ENCODE assay signal across 10 mouse cellular contexts in the genomic region with DNA sequence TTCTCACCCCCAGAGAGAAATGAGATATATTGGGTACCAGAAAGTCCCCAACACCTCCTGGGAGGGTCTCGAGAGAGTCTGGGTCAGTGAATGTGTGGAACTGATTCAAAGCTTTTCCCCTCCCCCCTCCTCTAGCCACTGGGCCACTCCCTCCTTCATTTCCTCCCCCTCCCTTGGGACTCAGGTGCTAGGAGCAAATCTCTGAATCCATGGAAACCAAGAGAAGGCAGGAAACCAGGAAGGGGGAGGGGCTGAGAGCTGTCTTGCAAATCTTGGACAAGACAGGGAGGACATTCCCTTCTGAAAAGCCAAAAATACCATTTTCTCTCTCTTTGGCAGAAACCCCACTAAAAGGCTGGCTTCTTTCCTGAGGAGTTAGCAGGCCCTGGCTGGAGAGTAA. TPM values are rescaled to one million over a fixed set of nuclear protein-coding genes. Genes with fewer than 3 reads are reported as not detected.
DNase-seq lines count a peak whose midpoint lies in the region; ATAC-seq and TF ChIP-seq lines count a peak whose summit lies in the region.
"Had no signal": no experiment of that assay in that cellular context is flagged by ENCODE, and none has a peak within 500 bp of the region (broad histone marks: within the 10 kb centered on the region; RNA-seq: fewer than 3 reads in every experiment).

No protein-coding gene starts in this region.

- ATAC-seq in embryonic facial prominence, embryonic 11.5 days (replicated peaks; ENCODE audit: insufficient number of reproducible peaks, low FRiP score, low TSS enrichment, low read depth) = no peak
- ATAC-seq in forebrain, embryonic 14.5 days = no peak
- ATAC-seq in midbrain, embryonic 15.5 days (replicated peaks) = 0 out of 2 replicates have a peak, but pooled peaks have one; percentile 48

- no peaks in the 10 kb centered on the region for H3K36me3 ChIP-seq in embryonic facial prominence, embryonic 11.5 days (replicated peaks; ENCODE audit: control insufficient read depth, insufficient read depth, low read depth, low read length)
- H3K36me3 ChIP-seq in embryonic facial prominence, embryonic 10.5 days (replicated peaks) = no peaks in the 10 kb centered on the region
- no peaks in the 10 kb centered on the region for H3K36me3 ChIP-seq in forebrain, embryonic 14.5 days (ENCODE audit: control insufficient read depth, insufficient read depth, low read length)
- H3K36me3 ChIP-seq in midbrain, embryonic 15.5 days (replicated peaks) = no peaks in the 10 kb centered on the region
- H3K36me3 ChIP-seq: neural tube, embryonic 13.5 days had no signal

- no peak overlapping the region for H3K27ac ChIP-seq in embryonic facial prominence, embryonic 11.5 days (replicated peaks; ENCODE audit: low read depth, low read length)
- no peak overlapping the region for H3K27ac ChIP-seq in embryonic facial prominence, embryonic 10.5 days (replicated peaks)
- H3K27ac ChIP-seq in left cerebral cortex, adult 2 months = no peak overlapping the region
- no peak overlapping the region for H3K27ac ChIP-seq in forebrain, embryonic 14.5 days (ENCODE audit: low read depth, low read length)
- no peak overlapping the region for H3K27ac ChIP-seq in midbrain, embryonic 15.5 days
- H3K27ac ChIP-seq: liver, embryonic 14.5 days; neural tube, embryonic 13.5 days had no signal

- intact Hi-C loops in left cerebral cortex, adult 2 months (cut with DNase I) = no loop called here
- intact Hi-C loops in left cerebral cortex, postnatal 36 days (cut with DNase I) = no loop called here

- H3K4me2 ChIP-seq in embryonic facial prominence, embryonic 11.5 days (ENCODE audit: low read depth, low read length) = no peak overlapping the region
- no peak overlapping the region for H3K4me2 ChIP-seq in forebrain, embryonic 14.5 days (ENCODE audit: low read length)
- no peak overlapping the region for H3K4me2 ChIP-seq in midbrain, embryonic 15.5 days
- H3K4me2 ChIP-seq: neural tube, embryonic 13.5 days had no signal

- H3K4me1 ChIP-seq in embryonic facial prominence, embryonic 11.5 days (ENCODE audit: control insufficient read depth, insufficient read depth, low read length) = no peaks in the 10 kb centered on the region
- H3K4me1 ChIP-seq in embryonic facial prominence, embryonic 10.5 days = peaks cover 21% of the 10 kb centered on the region
- peaks cover 8% of the 10 kb centered on the region for H3K4me1 ChIP-seq in forebrain, embryonic 14.5 days (ENCODE audit: control insufficient read depth, insufficient read depth, low read length)
- H3K4me1 ChIP-seq in midbrain, embryonic 15.5 days = peaks cover 16% of the 10 kb centered on the region

- no peak for TF ChIP-seq CTCF in left cerebral cortex, adult 2 months (IDR thresholded peaks at IDR 0.05)

- WGBS in embryonic facial prominence, embryonic 11.5 days = 13% methylated on average over 1 of the region's 1 CpGs
- WGBS in embryonic facial prominence, embryonic 10.5 days = 17% methylated on average over 1 of the region's 1 CpGs
- 25% methylated on average over 1 of the region's 1 CpGs for WGBS in forebrain, embryonic 14.5 days
- WGBS in midbrain, embryonic 15.5 days = 4% methylated on average over 1 of the region's 1 CpGs

- H3K9me3 ChIP-seq in embryonic facial prominence, embryonic 11.5 days (replicated peaks; ENCODE audit: control insufficient read depth, low read length) = no peaks in the 10 kb centered on the region
- H3K9me3 ChIP-seq in embryonic facial prominence, embryonic 10.5 days = no peaks in the 10 kb centered on the region
- no peaks in the 10 kb centered on the region for H3K9me3 ChIP-seq in forebrain, embryonic 14.5 days (replicated peaks; ENCODE audit: control insufficient read depth, low read length)
- H3K9me3 ChIP-seq in midbrain, embryonic 15.5 days = no peaks in the 10 kb centered on the region
- H3K9me3 ChIP-seq: neural tube, embryonic 13.5 days had no signal

- H3K4me3 ChIP-seq in embryonic facial prominence, embryonic 11.5 days (ENCODE audit: low read depth, low read length) = no peak overlapping the region
- no peak overlapping the region for H3K4me3 ChIP-seq in embryonic facial prominence, embryonic 10.5 days
- no peak overlapping the region for H3K4me3 ChIP-seq in left cerebral cortex, adult 2 months
- no peak overlapping the region for H3K4me3 ChIP-seq in forebrain, embryonic 14.5 days (ENCODE audit: low read depth, low read length)
- no peak overlapping the region for H3K4me3 ChIP-seq in midbrain, embryonic 15.5 days
- H3K4me3 ChIP-seq: neural tube, embryonic 13.5 days had no signal

- H3K27me3 ChIP-seq in embryonic facial prominence, embryonic 11.5 days (ENCODE audit: control insufficient read depth, insufficient read depth, low read length) = no peaks in the 10 kb centered on the region
- no peaks in the 10 kb centered on the region for H3K27me3 ChIP-seq in embryonic facial prominence, embryonic 10.5 days (replicated peaks; ENCODE audit: low read depth, poor library complexity, severe bottlenecking)
- no peaks in the 10 kb centered on the region for H3K27me3 ChIP-seq in forebrain, embryonic 14.5 days (replicated peaks; ENCODE audit: control insufficient read depth, insufficient read depth, low read length)
- H3K27me3 ChIP-seq in midbrain, embryonic 15.5 days (replicated peaks) = no peaks in the 10 kb centered on the region
- H3K27me3 ChIP-seq: neural tube, embryonic 13.5 days had no signal

- DNase-seq in embryonic facial prominence, embryonic 11.5 days (ENCODE audit: low spot score) = peak; percentile 36
- no peak for DNase-seq in embryonic facial prominence, embryonic 10.5 days (ENCODE audit: low spot score)
- peak; percentile 32 to 36 for DNase-seq in left cerebral cortex, adult 2 months (ENCODE audit: extremely low spot score in 1 of 2, low spot score in 2 of 2)
- DNase-seq in left cerebral cortex, postnatal 36 days (ENCODE audit: low spot score in 2 of 2) = no peak
- peak; percentile 56 for DNase-seq in forebrain, embryonic 14.5 days (ENCODE audit: low spot score)
- DNase-seq in layer of hippocampus, postnatal 25 days (ENCODE audit: extremely low spot score in 1 of 2, low spot score in 1 of 2) = no peak
- no peak for DNase-seq in gastrocnemius, postnatal 10 days

- no peak overlapping the region for H3K9ac ChIP-seq in embryonic facial prominence, embryonic 11.5 days (replicated peaks; ENCODE audit: low read length)
- H3K9ac ChIP-seq in forebrain, embryonic 14.5 days (ENCODE audit: low read length) = no peak overlapping the region
- no peak overlapping the region for H3K9ac ChIP-seq in midbrain, embryonic 15.5 days
- H3K9ac ChIP-seq: liver, embryonic 14.5 days; neural tube, embryonic 13.5 days had no signal

RNA-seq across cellular contexts. Expression of a gene that starts 15.1 kb away (rescaled TPM):
- 68.4 and 69.6 TPM in 2 replicates for polyA plus RNA-seq in embryonic facial prominence, embryonic 11.5 days (2014; fragmentation: Nextera tagmentation; extraction: Ambion mirVana)
- 77.1 and 79.7 TPM in 2 replicates for polyA plus RNA-seq in embryonic facial prominence, embryonic 10.5 days (2016; fragmentation: Nextera tagmentation; extraction: Ambion mirVana)
- 10 to 100 TPM; 28.9 to 30.1 TPM for total RNA-seq in left cerebral cortex, adult 2 months (2021)
- 10 to 100 TPM; 29.5 to 31.3 TPM for total RNA-seq in left cerebral cortex, postnatal 36 days (2021)
- 61.8 and 64.7 TPM in 2 replicates for polyA plus RNA-seq in forebrain, embryonic 14.5 days (2014; fragmentation: Nextera tagmentation; extraction: Ambion mirVana)
- 62.5 and 66.3 TPM in 2 replicates for polyA plus RNA-seq in midbrain, embryonic 15.5 days (2015; fragmentation: Nextera tagmentation; extraction: Ambion mirVana)
- 10 to 100 TPM; 28.1 to 30.4 TPM for total RNA-seq in layer of hippocampus, postnatal 25 days (2021)
- total RNA-seq in gastrocnemius, postnatal 10 days (2021) = 10 to 100 TPM; 28.7 to 29.8 TPM

Comparison
In these comparisons a context has a peak if more than half of its experiments do, and no peak if none do; other contexts are left out.
1. DNase-seq: peak in embryonic facial prominence, embryonic 11.5 days (single experiment), left cerebral cortex, adult 2 months (2 of 2) and forebrain, embryonic 14.5 days (single experiment); none in embryonic facial prominence, embryonic 10.5 days (single experiment), left cerebral cortex, postnatal 36 days (0 of 2), layer of hippocampus, postnatal 25 days (0 of 2) and gastrocnemius, postnatal 10 days (single experiment).